Mouse (Mus musculus): ENCODE measurements at regions not wholly inside any gene's neighbourhood (a gene's known extent, or its start where the extent isn't known, plus 50 kb on each side); places are given as distances from the start of the nearest gene placed in this dataset.

DNA sequence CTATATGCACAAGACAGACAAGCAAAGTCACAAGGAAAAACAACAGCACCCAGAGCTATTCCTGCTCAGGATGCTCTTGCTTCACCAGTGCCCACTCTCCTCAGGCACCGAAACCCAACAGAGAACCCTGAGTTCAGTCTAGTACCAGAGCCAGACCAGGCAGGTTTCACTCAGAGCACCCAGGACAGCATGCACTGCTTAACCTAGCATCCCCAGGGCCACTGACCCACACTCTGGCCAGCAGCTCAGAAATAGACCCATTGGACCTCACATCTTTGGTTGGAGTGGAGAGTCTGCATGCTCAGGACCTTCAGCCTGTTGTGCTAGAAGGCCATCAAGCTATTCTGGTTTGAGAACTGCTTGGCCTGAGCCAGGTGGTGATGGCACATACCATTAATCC lies 157.0 kb downstream of the Chst1 start:
- TF ChIP-seq POLR2A (IDR thresholded peaks at IDR 0.05; ENCODE audit: low read depth, low read length) (no peak), CTCF (IDR thresholded peaks at IDR 0.05; ENCODE audit: extremely low read depth, insufficient read depth, insufficient read length, insufficient replicate concordance) (no peak)
- H3K27me3 ChIP-seq (ENCODE audit: control insufficient read depth, insufficient read depth, low read length) = no peaks in the 10 kb centered on the region
- peaks cover 4% of the 10 kb centered on the region; the same call in 1 of the 2 replicates for H3K4me1 ChIP-seq (ENCODE audit: control insufficient read depth, insufficient read depth, insufficient read length)
- WGBS = 87% methylated on average over 1 of the region's 1 CpGs
- DNase-seq (ENCODE audit: low read depth in 1 of 2, low spot score in 2 of 2) = no peak
- no peaks in the 10 kb centered on the region for H3K36me3 ChIP-seq (ENCODE audit: control insufficient read depth, insufficient read depth, low read length)
- H3K4me3 ChIP-seq (ENCODE audit: extremely low read depth, insufficient read depth, insufficient read length) = no peak overlapping the region
- no peak overlapping the region for H3K27ac ChIP-seq (ENCODE audit: insufficient read depth, low read length)

DNA sequence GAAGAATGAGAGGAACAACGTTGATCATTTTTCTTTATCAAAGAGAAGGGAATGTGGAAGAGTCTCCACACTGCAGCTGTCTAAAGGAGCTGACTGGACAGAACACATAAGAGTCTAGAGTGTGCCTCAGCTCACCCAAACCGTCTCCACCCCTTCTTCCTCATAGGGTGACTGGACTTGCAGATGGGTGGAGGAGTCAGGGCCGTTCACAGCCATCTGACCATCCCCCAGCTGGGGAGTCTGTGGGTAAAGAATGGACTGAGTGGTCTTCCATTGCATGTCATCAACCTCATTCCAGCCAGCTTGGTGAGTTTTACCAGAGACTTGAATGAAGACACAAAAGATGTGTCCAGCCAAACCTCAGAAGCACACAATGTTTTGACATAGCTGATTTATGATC lies 156.1 kb upstream of the Syt13 start:
- Histone ChIP-seq H3K27ac (ENCODE audit: insufficient read depth, low read length) (no peak overlapping the region), H3K4me1 (ENCODE audit: control insufficient read depth, insufficient read depth, insufficient read length) (no peaks in the 10 kb centered on the region), H3K36me3 (ENCODE audit: control insufficient read depth, insufficient read depth, low read length) (no peaks in the 10 kb centered on the region), H3K4me3 (ENCODE audit: extremely low read depth, insufficient read depth, insufficient read length) (no peak overlapping the region), H3K27me3 (ENCODE audit: control insufficient read depth, insufficient read depth, low read length) (no peaks in the 10 kb centered on the region)
- 71% methylated on average over 3 of the region's 3 CpGs for WGBS
- no peak for TF ChIP-seq CTCF (IDR thresholded peaks at IDR 0.05; ENCODE audit: extremely low read depth, insufficient read depth, insufficient read length, insufficient replicate concordance)
- TF ChIP-seq POLR2A (IDR thresholded peaks at IDR 0.05; ENCODE audit: low read depth, low read length) = no peak
- no peak for DNase-seq (ENCODE audit: low read depth in 1 of 2, low spot score in 2 of 2)

- Histone ChIP-seq H3K27me3 (ENCODE audit: control insufficient read depth, insufficient read depth, low read length) (no peaks in the 10 kb centered on the region), H3K27ac (ENCODE audit: insufficient read depth, low read length) (no peak overlapping the region), H3K4me1 (ENCODE audit: control insufficient read depth, insufficient read depth, insufficient read length) (no peaks in the 10 kb centered on the region), H3K36me3 (ENCODE audit: control insufficient read depth, insufficient read depth, low read length) (no peaks in the 10 kb centered on the region), H3K4me3 (ENCODE audit: extremely low read depth, insufficient read depth, insufficient read length) (no peak overlapping the region)
- no peak for DNase-seq (ENCODE audit: low read depth in 1 of 2, low spot score in 2 of 2)
- WGBS = 87% methylated on average over 1 of the region's 1 CpGs
- TF ChIP-seq POLR2A (IDR thresholded peaks at IDR 0.05; ENCODE audit: low read depth, low read length) = no peak
- no peak for TF ChIP-seq CTCF (IDR thresholded peaks at IDR 0.05; ENCODE audit: extremely low read depth, insufficient read depth, insufficient read length, insufficient replicate concordance)
Observed at GRCm38 (mm10) chr2:92763881-92764635, 150.8 kb upstream of the Syt13 start.

DNA sequence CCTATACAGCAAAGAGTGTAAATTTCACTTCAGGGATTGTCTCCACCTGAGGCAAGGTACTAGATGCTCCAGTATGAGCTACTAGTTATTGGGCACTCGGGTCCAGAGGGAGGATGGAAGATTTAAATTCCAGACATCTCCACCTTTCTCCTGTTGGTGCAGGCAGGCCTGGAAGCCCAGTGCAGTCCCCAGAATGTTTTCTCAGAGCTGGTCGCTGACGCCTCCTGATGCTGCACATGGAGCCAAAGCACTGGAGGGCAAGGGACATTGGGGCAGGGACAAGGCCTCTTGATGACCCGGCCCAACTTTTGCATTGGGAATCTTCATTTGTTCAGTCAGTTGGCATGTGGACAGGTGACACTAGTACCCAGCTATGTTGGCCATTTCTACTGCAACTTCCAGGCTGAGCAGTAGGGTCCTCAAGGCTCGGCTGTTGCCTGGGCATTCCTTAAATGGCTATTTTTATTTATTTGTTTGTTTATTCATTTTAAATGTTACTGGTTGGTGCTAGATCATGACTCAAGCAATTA lies 147.4 kb upstream of the Syt13 start:
- TF ChIP-seq CTCF (IDR thresholded peaks at IDR 0.05; ENCODE audit: extremely low read depth, insufficient read depth, insufficient read length, insufficient replicate concordance) (no peak), POLR2A (IDR thresholded peaks at IDR 0.05; ENCODE audit: low read depth, low read length) (no peak)
- WGBS = 87% methylated on average over 5 of the region's 5 CpGs

DNA sequence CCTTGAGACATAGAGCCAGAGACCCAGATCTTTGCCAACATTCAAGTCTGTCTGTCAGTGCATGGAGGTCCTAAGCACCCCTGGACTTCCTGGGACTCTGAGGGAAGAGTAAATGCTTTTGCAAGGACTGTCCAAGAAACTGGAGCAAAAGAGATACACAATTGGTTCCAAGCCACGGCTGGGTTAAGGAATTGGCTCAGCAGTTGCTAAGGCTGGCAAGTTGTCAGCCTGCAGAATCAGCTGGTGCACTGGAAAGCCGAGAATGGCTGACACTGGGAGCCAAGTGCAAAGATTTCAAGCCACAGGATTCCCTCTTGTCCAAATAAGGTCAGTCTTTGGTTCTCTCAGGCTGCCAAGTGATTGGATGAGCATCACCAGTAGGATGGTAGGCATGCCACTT lies 146.8 kb upstream of the Syt13 start:
- TF ChIP-seq POLR2A (IDR thresholded peaks at IDR 0.05; ENCODE audit: low read depth, low read length) = no peak
- no peak for TF ChIP-seq CTCF (IDR thresholded peaks at IDR 0.05; ENCODE audit: extremely low read depth, insufficient read depth, insufficient read length, insufficient replicate concordance)
- no peak overlapping the region for H3K27ac ChIP-seq (ENCODE audit: insufficient read depth, low read length)
- 63% methylated on average over 2 of the region's 2 CpGs for WGBS
- H3K4me1 ChIP-seq (ENCODE audit: control insufficient read depth, insufficient read depth, insufficient read length) = no peaks in the 10 kb centered on the region
- no peaks in the 10 kb centered on the region for H3K27me3 ChIP-seq (ENCODE audit: control insufficient read depth, insufficient read depth, low read length)
- no peak for DNase-seq (ENCODE audit: low read depth in 1 of 2, low spot score in 2 of 2)
- H3K36me3 ChIP-seq (ENCODE audit: control insufficient read depth, insufficient read depth, low read length) = no peaks in the 10 kb centered on the region
- no peak overlapping the region for H3K4me3 ChIP-seq (ENCODE audit: extremely low read depth, insufficient read depth, insufficient read length)

More for the DNA sequence above, 147.4 kb upstream of the Syt13 start:
- H3K27ac ChIP-seq (ENCODE audit: insufficient read depth, low read length) = no peak overlapping the region
- no peak overlapping the region for H3K4me3 ChIP-seq (ENCODE audit: extremely low read depth, insufficient read depth, insufficient read length)
- H3K4me1 ChIP-seq (ENCODE audit: control insufficient read depth, insufficient read depth, insufficient read length) = no peaks in the 10 kb centered on the region
- H3K27me3 ChIP-seq (ENCODE audit: control insufficient read depth, insufficient read depth, low read length) = no peaks in the 10 kb centered on the region
- H3K36me3 ChIP-seq (ENCODE audit: control insufficient read depth, insufficient read depth, low read length) = no peaks in the 10 kb centered on the region
- no peak for DNase-seq (ENCODE audit: low read depth in 1 of 2, low spot score in 2 of 2)

DNA sequence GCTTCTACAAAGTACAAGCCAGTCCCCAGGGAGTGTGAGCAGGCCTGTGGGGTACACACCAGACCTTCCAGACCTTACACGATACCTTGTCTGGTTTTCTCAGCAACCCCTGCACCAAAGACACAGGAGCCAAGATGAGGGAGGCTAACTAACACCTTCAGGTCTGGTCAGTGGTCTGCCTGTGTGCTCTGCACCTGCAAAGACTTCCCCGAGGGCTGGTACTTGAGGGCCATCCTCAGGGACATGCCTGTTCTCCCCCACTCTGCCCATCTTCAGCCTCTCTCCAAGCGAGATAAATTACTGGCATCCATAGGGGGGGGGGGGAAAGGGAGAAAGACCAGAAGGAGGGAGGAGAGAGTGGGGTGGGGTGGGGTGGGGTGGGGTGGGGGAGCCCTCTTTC lies 145.8 kb upstream of the Syt13 start:
- WGBS = 63% methylated on average over 3 of the region's 3 CpGs
- Histone ChIP-seq H3K27ac (ENCODE audit: insufficient read depth, low read length) (no peak overlapping the region), H3K4me3 (ENCODE audit: extremely low read depth, insufficient read depth, insufficient read length) (no peak overlapping the region), H3K4me1 (ENCODE audit: control insufficient read depth, insufficient read depth, insufficient read length) (no peaks in the 10 kb centered on the region), H3K27me3 (ENCODE audit: control insufficient read depth, insufficient read depth, low read length) (no peaks in the 10 kb centered on the region), H3K36me3 (ENCODE audit: control insufficient read depth, insufficient read depth, low read length) (no peaks in the 10 kb centered on the region)
- DNase-seq (ENCODE audit: low read depth in 1 of 2, low spot score in 2 of 2) = no peak
- TF ChIP-seq CTCF (IDR thresholded peaks at IDR 0.05; ENCODE audit: extremely low read depth, insufficient read depth, insufficient read length, insufficient replicate concordance) (no peak), POLR2A (IDR thresholded peaks at IDR 0.05; ENCODE audit: low read depth, low read length) (no peak)

DNA sequence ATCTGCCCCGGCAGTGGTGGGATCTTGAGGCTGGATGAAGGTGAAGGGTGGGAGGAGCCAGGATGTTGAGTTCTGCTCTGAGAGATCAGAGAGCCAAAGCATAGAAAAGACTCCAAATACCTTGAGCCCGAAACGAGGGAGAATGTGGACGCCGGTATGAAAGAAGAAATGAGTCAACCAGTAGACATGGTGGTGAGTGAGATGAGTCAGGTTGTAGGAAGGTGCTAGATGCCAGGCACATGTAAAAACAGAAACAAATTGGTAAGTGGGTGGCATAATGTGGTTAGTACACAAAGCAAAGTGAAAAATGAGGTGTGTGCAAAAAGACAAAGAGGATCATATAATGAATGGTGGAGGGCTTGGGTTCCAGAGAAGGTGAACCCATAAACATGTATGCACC lies 144.8 kb upstream of the Syt13 start:
- Histone ChIP-seq H3K4me3 (ENCODE audit: extremely low read depth, insufficient read depth, insufficient read length) (no peak overlapping the region), H3K36me3 (ENCODE audit: control insufficient read depth, insufficient read depth, low read length) (no peaks in the 10 kb centered on the region), H3K27me3 (ENCODE audit: control insufficient read depth, insufficient read depth, low read length) (no peaks in the 10 kb centered on the region), H3K27ac (ENCODE audit: insufficient read depth, low read length) (no peak overlapping the region), H3K4me1 (ENCODE audit: control insufficient read depth, insufficient read depth, insufficient read length) (no peaks in the 10 kb centered on the region)
- WGBS = 88% methylated on average over 5 of the region's 5 CpGs
- no peak for TF ChIP-seq POLR2A (IDR thresholded peaks at IDR 0.05; ENCODE audit: low read depth, low read length)
- no peak for TF ChIP-seq CTCF (IDR thresholded peaks at IDR 0.05; ENCODE audit: extremely low read depth, insufficient read depth, insufficient read length, insufficient replicate concordance)
- DNase-seq (ENCODE audit: low read depth in 1 of 2, low spot score in 2 of 2) = no peak
